Mouse (Mus musculus): ENCODE measurements around the gene Mterf1a. TPM values are rescaled to one million over a fixed set of nuclear protein-coding genes. Genes with fewer than 3 reads are reported as not detected.
A peak's percentile ranks its signal among the peaks of the same experiment; 100 is the strongest.
"Not testable (repeated sequence)": the region's sequence is repeated elsewhere in the genome, so short reads cannot be mapped to it uniquely, and the experiment has no call there.

Mterf1a gene
- total RNA-seq (2021): 10 to 100 TPM in 1 of 2 experiments, 1 to 10 TPM in 1; 7.4 to 10.2 TPM
- long read RNA-seq, experiment 1, partial matches to known transcripts: 4 of 11 reads
- long read RNA-seq, experiment 1, other reads (novel, unspliced or antisense): 2 of 11 reads
- long read RNA-seq, experiment 2, transcript Mterf1a-201 (2 exons, 1,376 nt): major isoform, 6 of 9 reads
- long read RNA-seq, experiment 2, partial matches to known transcripts: 1 of 9 reads
- long read RNA-seq, experiment 2, other reads (novel, unspliced or antisense): 1 of 9 reads

GRCm38 (mm10) chr5:3893459-3894293, at the start of gene Mterf1a:
Gene Mterf1a, minus strand, starts transcription at chr5:3893933.
- DNase-seq (ENCODE audit: low spot score in 2 of 2): peak; percentile 16 to 28

- not testable (repeated sequence) for DNase-seq (ENCODE audit: low spot score in 2 of 2)
Measured at GRCm38 (mm10) chr5:3943169-3943568, 49.4 kb upstream of the Mterf1a start.

- DNase-seq (ENCODE audit: low spot score in 2 of 2): peak in 1 of 2 experiments; percentile 62
Measured at GRCm38 (mm10) chr5:3941240-3941639, 47.5 kb upstream of the Mterf1a start.

- no peak for DNase-seq (ENCODE audit: low spot score in 2 of 2)
Measured at GRCm38 (mm10) chr5:3939335-3939734, 45.6 kb upstream of the Mterf1a start.

- DNase-seq (ENCODE audit: low spot score in 2 of 2): no peak
Measured at GRCm38 (mm10) chr5:3938905-3939304, 45.2 kb upstream of the Mterf1a start.

GRCm38 (mm10) chr5:3935778-3936554, 42.2 kb upstream of the Mterf1a start:
- no peak for DNase-seq (ENCODE audit: low spot score in 2 of 2)

GRCm38 (mm10) chr5:3935266-3935665, 41.5 kb upstream of the Mterf1a start:
- no peak for DNase-seq (ENCODE audit: low spot score in 2 of 2)

GRCm38 (mm10) chr5:3933551-3933950, 39.8 kb upstream of the Mterf1a start:
- no peak for DNase-seq (ENCODE audit: low spot score in 2 of 2)

- DNase-seq (ENCODE audit: low spot score in 2 of 2): no peak
Measured at GRCm38 (mm10) chr5:3931636-3932035, 37.9 kb upstream of the Mterf1a start.

GRCm38 (mm10) chr5:3930760-3931159, 37.0 kb upstream of the Mterf1a start:
- DNase-seq (ENCODE audit: low spot score in 2 of 2): no peak

- peak in 1 of 2 experiments; percentile 17 for DNase-seq (ENCODE audit: low spot score in 2 of 2)
Measured at GRCm38 (mm10) chr5:3928690-3929046, 34.9 kb upstream of the Mterf1a start.

GRCm38 (mm10) chr5:3927801-3928689, 34.3 kb upstream of the Mterf1a start, which contains the start of gene Akap9:
Gene Akap9, plus strand, starts transcription at chr5:3928054.
- peak; percentile 41 to 68 for DNase-seq (ENCODE audit: low spot score in 2 of 2)

- no peak for DNase-seq (ENCODE audit: low spot score in 2 of 2)
Measured at GRCm38 (mm10) chr5:3926666-3927065, 32.9 kb upstream of the Mterf1a start.

GRCm38 (mm10) chr5:3922350-3922749, 28.6 kb upstream of the Mterf1a start:
- no peak for DNase-seq (ENCODE audit: low spot score in 2 of 2)

- no peak for DNase-seq (ENCODE audit: low spot score in 2 of 2)
Measured at GRCm38 (mm10) chr5:3905471-3905870, 11.7 kb upstream of the Mterf1a start.

- not testable (repeated sequence) for DNase-seq (ENCODE audit: low spot score in 2 of 2)
Measured at GRCm38 (mm10) chr5:3894294-3894619, 524 bp upstream of the Mterf1a start.

GRCm38 (mm10) chr5:3889201-3889600, 4.5 kb downstream of the Mterf1a start:
- DNase-seq (ENCODE audit: low spot score in 2 of 2): no peak

GRCm38 (mm10) chr5:3886862-3887261, 6.9 kb downstream of the Mterf1a start:
- not testable (repeated sequence) for DNase-seq (ENCODE audit: low spot score in 2 of 2)

- no peak for DNase-seq (ENCODE audit: low spot score in 2 of 2)
Measured at GRCm38 (mm10) chr5:3873485-3873884, 20.2 kb downstream of the Mterf1a start.

- no peak for DNase-seq (ENCODE audit: low spot score in 2 of 2)
Measured at GRCm38 (mm10) chr5:3872348-3872747, 21.4 kb downstream of the Mterf1a start.

- no peak for DNase-seq (ENCODE audit: low spot score in 2 of 2)
Measured at GRCm38 (mm10) chr5:3870161-3870560, 23.6 kb downstream of the Mterf1a start.

Data from layer of hippocampus, postnatal 14 days (tissue).